Mouse (Mus musculus): ENCODE results near the gene Ctsd.

The Ctsd gene

GRCm38 (mm10) chr7:142400112-142400749 lies 12.4 kb upstream of the Ctsd start:
- no peak for DNase-seq (ENCODE audit: low spot score)

- DNase-seq (ENCODE audit: low spot score) = no peak
Observed at GRCm38 (mm10) chr7:142399250-142399649, 11.4 kb upstream of the Ctsd start.

- DNase-seq (ENCODE audit: low spot score) = no peak
Observed at GRCm38 (mm10) chr7:142398052-142398451, 10.2 kb upstream of the Ctsd start.

DNA sequence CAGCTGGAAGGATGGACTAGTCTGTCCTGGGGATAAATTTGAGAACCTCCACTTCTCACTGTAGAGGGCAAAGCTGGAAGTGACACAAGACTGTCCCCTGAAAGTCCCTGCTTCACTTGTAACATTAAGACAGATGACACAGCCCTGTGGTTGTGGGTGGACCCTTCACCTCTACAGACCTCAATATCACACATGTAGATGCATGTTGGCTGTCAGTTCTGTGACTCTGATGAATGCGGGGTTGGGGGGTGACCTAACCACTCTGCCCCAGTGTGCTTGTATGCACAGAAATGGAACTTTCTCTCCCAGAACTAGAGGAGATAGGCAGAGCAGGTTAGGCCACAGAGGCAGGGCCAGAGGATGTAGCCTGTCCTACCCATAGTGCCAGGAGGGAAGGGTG lies 8.8 kb upstream of the Ctsd start:
- DNase-seq (ENCODE audit: low spot score) = no peak

GRCm38 (mm10) chr7:142395472-142395871 lies 7.6 kb upstream of the Ctsd start:
- DNase-seq (ENCODE audit: low spot score) = no peak

GRCm38 (mm10) chr7:142394261-142395190 lies 6.7 kb upstream of the Ctsd start:
- no peak for DNase-seq (ENCODE audit: low spot score)

- no peak for DNase-seq (ENCODE audit: low spot score)
Observed at GRCm38 (mm10) chr7:142393191-142393590, 5.4 kb upstream of the Ctsd start.

DNA sequence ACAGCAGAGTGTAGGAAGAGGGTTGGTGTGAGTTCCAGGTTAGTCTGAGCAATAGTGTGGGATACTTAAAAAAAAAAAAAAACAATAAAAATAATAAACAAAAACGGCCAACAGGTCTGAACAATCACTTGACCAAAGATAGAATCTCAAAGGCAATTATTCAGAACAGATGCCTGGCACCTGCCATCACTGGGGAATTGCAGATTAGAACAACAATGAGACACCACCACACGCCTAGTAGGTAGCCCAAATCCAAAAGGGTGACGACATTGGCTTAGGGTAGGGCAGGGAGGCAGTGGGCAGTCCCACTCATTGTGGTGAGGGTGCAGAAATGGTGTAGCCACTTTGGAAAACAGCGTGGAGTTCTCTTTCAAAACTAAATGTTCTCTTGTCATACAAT lies 3.8 kb upstream of the Ctsd start:
- no peak for DNase-seq (ENCODE audit: low spot score)

GRCm38 (mm10) chr7:142391108-142391507 lies 3.3 kb upstream of the Ctsd start:
- no peak for DNase-seq (ENCODE audit: low spot score)

DNA sequence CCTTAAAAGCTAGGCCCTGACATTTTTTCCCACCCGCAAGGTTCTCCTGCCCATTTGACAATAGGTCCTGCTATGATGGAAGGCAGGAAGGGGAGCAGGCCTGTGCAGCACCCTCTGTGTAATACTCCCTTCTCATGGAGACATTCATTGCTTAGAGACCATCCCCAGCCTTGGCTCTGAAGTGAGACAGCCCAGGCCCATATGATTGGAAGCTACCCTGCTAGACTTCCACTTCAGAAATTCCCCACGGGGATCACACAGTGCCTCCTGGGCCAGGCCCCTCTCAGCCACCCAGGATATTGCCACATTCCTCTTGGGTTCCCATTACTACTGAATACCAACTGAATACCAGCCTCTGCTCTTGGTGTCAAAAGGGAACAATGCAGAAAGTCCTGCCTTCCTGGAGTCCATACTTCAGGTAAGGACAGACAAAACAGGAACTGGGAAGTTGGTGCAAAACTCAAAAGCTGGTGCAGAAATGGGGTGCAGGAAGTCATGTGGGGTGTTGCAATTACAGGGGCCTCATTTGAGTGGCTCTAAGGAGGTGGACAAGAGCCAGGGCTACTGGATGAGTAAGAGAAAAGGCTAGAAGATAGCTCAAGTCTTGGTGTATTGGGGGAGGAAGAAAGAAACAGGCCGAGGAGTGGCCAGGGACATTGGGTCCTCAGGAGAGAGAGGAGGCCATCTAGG lies 2.3 kb upstream of the Ctsd start:
- no peak for DNase-seq (ENCODE audit: low spot score)

DNA sequence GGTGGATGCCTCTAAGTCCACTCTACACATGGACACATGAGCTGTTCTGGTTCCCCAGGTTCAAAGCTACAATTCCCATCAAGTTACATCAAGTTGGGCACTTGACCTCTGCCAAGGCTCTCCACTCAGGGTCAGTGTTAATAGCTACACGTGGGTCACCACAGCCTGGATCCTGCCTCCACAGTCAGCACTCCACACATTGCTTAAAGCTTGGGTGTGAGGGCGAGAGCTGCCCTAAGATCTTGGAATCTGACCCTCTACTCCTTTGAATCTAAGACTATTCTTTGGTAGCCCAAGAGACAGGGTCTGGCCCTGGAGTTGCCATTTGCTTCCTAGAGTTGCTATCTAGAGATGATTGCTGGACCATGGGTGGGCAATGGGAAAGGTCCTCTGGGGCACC lies 902 bp upstream of the Ctsd start:
- DNase-seq (ENCODE audit: low spot score) = no peak

DNA sequence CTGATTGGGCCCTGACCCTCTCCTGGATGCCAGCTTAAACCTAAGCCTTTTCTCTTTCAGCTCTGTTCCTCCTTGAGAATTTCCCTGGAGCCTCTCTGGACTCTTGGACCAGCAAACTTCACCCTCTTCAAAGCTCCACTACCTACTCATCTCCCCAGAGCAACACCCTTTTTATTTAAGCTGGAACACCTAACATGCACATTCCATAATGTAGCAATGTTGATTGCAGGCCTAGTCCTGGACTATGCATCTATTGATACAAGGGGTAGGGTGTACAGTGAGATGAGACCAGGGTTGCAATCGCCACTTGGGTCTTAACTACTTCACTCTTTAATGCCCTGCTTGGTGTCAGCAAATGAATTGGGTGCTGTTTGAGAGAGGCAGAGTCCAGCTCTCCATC lies 360 bp upstream of the Ctsd start:
- no peak for DNase-seq (ENCODE audit: low spot score)

- DNase-seq (ENCODE audit: low spot score) = no peak
Observed at GRCm38 (mm10) chr7:142386621-142387201, 1.1 kb downstream of the Ctsd start.

DNA sequence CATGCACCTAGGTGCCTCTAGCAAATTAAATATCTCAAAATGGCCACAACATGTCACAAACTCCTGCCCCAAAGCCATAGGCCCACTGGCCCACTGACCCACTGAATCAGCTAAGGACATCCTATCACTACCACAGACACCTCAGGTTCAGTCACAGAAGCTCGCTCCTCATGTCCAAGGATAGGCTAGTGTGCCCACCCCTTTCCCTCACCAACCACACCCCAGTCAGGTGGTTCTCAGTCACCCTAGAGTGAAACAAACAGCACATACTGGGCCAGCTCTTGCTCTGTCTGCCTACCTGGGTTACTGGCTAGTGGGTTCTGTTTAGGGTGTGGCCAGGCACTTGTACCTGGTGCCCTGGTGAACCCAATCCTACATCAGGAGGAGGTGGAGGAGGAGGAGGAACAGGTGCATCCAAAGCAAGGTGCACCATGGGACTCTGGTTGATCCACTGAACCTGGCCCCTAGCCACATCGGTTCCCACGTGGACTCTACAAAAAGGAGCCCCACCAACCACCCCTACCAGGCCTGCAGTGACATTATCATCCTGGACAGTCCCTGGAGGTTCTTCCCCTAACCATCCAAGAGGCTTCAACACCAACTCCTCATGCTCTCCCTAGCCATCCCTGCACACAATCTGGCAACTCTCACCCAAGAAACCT lies 2.0 kb downstream of the Ctsd start:
- DNase-seq (ENCODE audit: low spot score) = no peak

DNA sequence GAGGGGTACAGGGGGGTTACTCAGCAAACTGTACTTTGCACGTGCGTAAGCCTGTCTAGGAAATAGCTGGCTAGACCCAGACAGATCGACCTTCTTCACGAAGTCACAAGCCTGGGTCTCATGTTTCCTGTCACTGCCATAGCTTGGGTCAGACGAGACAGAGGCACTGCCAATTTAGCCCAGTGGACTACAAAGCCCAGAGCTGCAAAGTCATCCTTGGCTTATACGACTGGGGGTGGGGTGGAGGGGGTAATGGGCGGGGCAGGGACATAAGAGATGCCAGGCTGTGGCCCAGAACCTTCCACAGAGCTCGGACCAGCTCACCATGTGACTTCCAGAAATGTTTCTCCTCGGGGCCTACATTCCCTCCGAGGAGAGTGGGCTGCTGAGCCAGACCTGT lies 3.5 kb downstream of the Ctsd start:
- no peak for DNase-seq (ENCODE audit: low spot score)

GRCm38 (mm10) chr7:142382567-142382966 lies 5.3 kb downstream of the Ctsd start, which contains the start of gene Gm49369:
Gene Gm49369, minus strand, starts transcription at chr7:142382667.
- no peak for DNase-seq (ENCODE audit: low spot score)

GRCm38 (mm10) chr7:142381175-142381574 lies 6.7 kb downstream of the Ctsd start:
- no peak for DNase-seq (ENCODE audit: low spot score)

DNA sequence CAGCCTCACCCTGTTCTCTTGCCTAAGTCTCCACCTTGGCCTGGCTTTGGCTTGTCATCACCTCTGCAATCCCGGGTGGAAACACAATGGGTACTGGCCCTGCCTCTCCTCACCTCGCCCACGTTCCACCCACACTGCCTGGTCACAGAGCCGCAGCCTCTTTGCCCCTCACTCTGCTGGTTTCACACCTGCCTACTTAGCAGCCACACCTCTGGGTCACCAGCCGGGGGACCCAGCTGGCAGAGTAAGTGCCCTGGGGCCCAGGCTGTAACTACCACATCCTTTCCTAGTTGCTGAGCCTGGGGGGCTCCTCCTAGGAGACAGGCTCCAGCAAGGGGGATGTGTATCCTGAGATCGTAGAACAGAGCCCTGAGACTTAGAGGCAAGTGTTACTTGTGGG lies 8.7 kb downstream of the Ctsd start:
- no peak for DNase-seq (ENCODE audit: low spot score)

DNA sequence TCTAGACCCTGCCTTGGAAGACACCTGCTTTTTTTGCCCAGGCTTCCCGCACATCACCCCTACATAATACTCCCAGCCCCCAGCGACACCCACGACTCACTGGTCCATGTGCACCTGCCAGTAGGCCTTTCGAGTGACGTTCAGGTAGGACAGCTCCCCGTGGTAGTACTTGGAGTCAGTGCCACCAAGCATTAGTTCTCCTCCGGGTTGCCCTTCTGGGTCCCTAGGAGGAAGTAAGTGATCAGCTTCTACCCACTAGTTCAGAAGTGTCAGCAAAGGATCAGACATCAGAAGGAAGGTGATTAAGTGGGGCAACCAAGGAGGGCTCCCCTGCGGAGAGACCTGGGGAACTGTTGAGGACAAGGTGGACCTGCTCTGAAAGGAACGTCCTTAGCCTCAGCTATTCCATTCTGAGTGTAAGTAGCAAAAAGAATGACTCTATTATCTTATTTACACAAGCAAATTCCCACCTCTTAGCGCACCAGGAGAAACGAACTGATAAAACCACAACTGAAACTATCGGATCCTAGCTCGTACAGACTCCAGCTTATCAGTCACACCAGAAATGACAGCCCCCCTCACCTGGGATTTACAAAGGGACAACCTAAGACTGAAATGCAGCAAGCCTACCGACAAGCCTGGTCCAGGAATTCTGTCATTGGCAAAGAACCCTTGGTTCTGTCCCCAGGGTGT lies 10.5 kb downstream of the Ctsd start:
- no peak for DNase-seq (ENCODE audit: low spot score)

- no peak for DNase-seq (ENCODE audit: low spot score)
Observed at GRCm38 (mm10) chr7:142376096-142376495, 11.7 kb downstream of the Ctsd start.

DNA sequence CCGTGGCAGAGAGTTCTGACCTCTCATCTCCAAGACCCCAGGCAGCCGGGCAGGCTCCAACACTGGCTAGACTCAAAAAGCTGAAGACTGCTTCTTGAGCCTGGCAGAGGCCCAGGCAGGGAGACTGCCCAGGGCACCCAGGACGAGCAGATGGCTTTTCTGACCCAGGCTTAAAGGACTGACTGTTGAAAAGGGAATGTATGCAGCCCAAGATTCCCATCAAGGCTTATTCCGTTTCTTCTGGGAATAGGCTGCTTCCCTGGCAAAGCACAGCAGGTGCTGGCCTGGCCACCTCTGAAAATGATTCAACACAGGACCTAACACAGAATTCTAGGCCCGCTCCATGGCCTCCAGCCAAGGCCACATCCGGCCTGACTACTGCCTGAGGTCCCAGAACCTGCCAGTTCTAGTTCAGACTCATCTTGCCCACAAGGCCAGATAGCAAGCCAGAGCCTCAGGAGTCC lies 12.5 kb downstream of the Ctsd start:
- DNase-seq (ENCODE audit: low spot score) = no peak

Measured in ovary, postnatal 14 days (tissue).